Mouse (Mus musculus) liver, embryonic 12.5 days (tissue): ENCODE data around the gene Rdx. TPM values are rescaled to one million over a fixed set of nuclear protein-coding genes. Genes with fewer than 3 reads are reported as not detected.

Experiments used
- ATAC-seq: fragments of 200-750 bp; cut with Nextera tagmentation; 2 replicates; pipeline ENCODE4 v1.8.0; 2017; ENCODE audit warnings: moderate number of reproducible peaks, mild to moderate bottlenecking, moderate library complexity
- H3K27ac ChIP-seq: fragments of 300-500 bp; sonication (generic); 2 replicates; pipeline ENCODE4 v1.5.1; 2016; ENCODE audit warnings: mild to moderate bottlenecking
- H3K27me3 ChIP-seq: fragments of 300-500 bp; sonication (generic); replicated peaks from 2 replicates; pipeline ENCODE4 v1.6.1; 2016; ENCODE audit warnings: mild to moderate bottlenecking, moderate library complexity
- H3K36me3 ChIP-seq: fragments of 300-500 bp; sonication (generic); 2 replicates; pipeline ENCODE4 v1.6.1; 2016; ENCODE audit warnings: mild to moderate bottlenecking, moderate library complexity
- H3K4me1 ChIP-seq: fragments of 300-500 bp; sonication (generic); 2 replicates; pipeline ENCODE4 v1.6.1; 2016
- H3K4me2 ChIP-seq: fragments of 300-500 bp; sonication (generic); 2 replicates; pipeline ENCODE4 v1.6.1; 2016; ENCODE audit warnings: mild to moderate bottlenecking, moderate library complexity
- H3K4me3 ChIP-seq: fragments of 300-500 bp; sonication (generic); 2 replicates; pipeline ENCODE4 v1.5.1; 2016; ENCODE audit warnings: mild to moderate bottlenecking, moderate library complexity
- H3K9ac ChIP-seq: fragments of 300-500 bp; sonication (generic); 2 replicates; pipeline ENCODE4 v1.6.1; 2016; ENCODE audit warnings: mild to moderate bottlenecking, moderate library complexity
- H3K9me3 ChIP-seq: fragments of 300-500 bp; sonication (generic); replicated peaks from 2 replicates; pipeline ENCODE4 v1.6.1; 2016; ENCODE audit warnings: mild to moderate bottlenecking, moderate library complexity
- WGBS: fragments of 180-500 bp; shearing (Covaris S2); methylation state at CpG from one replicate; pipeline ENCODE4 v1.1.7; 2016; ENCODE audit not compliant: insufficient replicate concordance; 5-methylcytosine and 5-hydroxymethylcytosine counted together
- polyA plus RNA-seq: library from polyadenylated mRNA; unstranded; fragments of >200 nt; fragmentation: Nextera tagmentation; extraction: Ambion mirVana; gene quantifications from 2 replicates; pipeline ENCODE4 v1.2.1, GENCODE M21; 2016

Rdx gene
- polyA plus RNA-seq, 1 experiment from 2014 or later, result 91.0 TPM

- Histone ChIP-seq H3K4me2 (no peak overlapping the region), H3K9me3 (no peaks in the 10 kb centered on the region), H3K4me1 (peaks cover 20% of the 10 kb centered on the region), H3K9ac (no peak overlapping the region), H3K36me3 (0 out of 2 replicates have a peak, but pooled peaks cover 2% of the 10 kb centered on the region), H3K27me3 (peaks cover 5% of the 10 kb centered on the region; the same call in 1 of the 2 replicates), H3K4me3 (no peak overlapping the region), H3K27ac (no peak overlapping the region)
- 23% methylated on average over 1 of the region's 1 CpGs for WGBS
- ATAC-seq, result no peak
Observed at GRCm38 (mm10) chr9:52097386-52097785, 50.4 kb downstream of the Rdx start.

- 0% methylated on average over 7 of the region's 7 CpGs for whole genome bisulfite sequencing
- peaks cover 21% of the 10 kb centered on the region for H3K4me1 ChIP-seq
- peaks cover 5% of the 10 kb centered on the region; the same call in 1 of the 2 replicates for H3K27me3 ChIP-seq
- ATAC-seq, result peak; percentile 40; the same call in 1 of the 2 replicates
- H3K9ac ChIP-seq, result no peak overlapping the region
- H3K27ac ChIP-seq, result no peak overlapping the region
- H3K9me3 ChIP-seq, result no peaks in the 10 kb centered on the region
- H3K4me3 ChIP-seq, result no peak overlapping the region
- H3K36me3 ChIP-seq, result no peaks in the 10 kb centered on the region
- H3K4me2 ChIP-seq, result no peak overlapping the region
Observed at GRCm38 (mm10) chr9:52098600-52098999, 51.6 kb downstream of the Rdx start.

GRCm38 (mm10) chr9:52100426-52100825, 53.5 kb downstream of the Rdx start:
- H3K36me3 ChIP-seq, result no peaks in the 10 kb centered on the region
- peaks cover 5% of the 10 kb centered on the region; the same call in 1 of the 2 replicates for H3K27me3 ChIP-seq
- H3K9ac ChIP-seq, result no peak overlapping the region
- ATAC-seq, result no peak
- no peak overlapping the region for H3K4me2 ChIP-seq
- H3K4me3 ChIP-seq, result no peak overlapping the region
- no peak overlapping the region for H3K27ac ChIP-seq
- 86% methylated on average over 14 of the region's 14 CpGs for WGBS
- H3K9me3 ChIP-seq, result no peaks in the 10 kb centered on the region
- H3K4me1 ChIP-seq, result peaks cover 29% of the 10 kb centered on the region

GRCm38 (mm10) chr9:52102060-52102844, 55.3 kb downstream of the Rdx start:
- 69% methylated on average over 13 of the region's 13 CpGs for WGBS
- Histone ChIP-seq H3K9me3 (no peaks in the 10 kb centered on the region), H3K27me3 (peaks cover 4% of the 10 kb centered on the region; the same call in 1 of the 2 replicates), H3K4me2 (no peak overlapping the region), H3K27ac (no peak overlapping the region), H3K4me1 (peaks cover 29% of the 10 kb centered on the region), H3K36me3 (no peaks in the 10 kb centered on the region), H3K4me3 (no peak overlapping the region), H3K9ac (no peak overlapping the region)
- ATAC-seq, result no peak

GRCm38 (mm10) chr9:52103448-52104224, 56.7 kb downstream of the Rdx start:
- no peak overlapping the region for H3K4me3 ChIP-seq
- no peaks in the 10 kb centered on the region for H3K9me3 ChIP-seq
- H3K27me3 ChIP-seq, result no peaks in the 10 kb centered on the region
- H3K36me3 ChIP-seq, result no peaks in the 10 kb centered on the region
- peak overlapping the region; percentile 35; the same call in 1 of the 2 replicates for H3K4me2 ChIP-seq
- H3K27ac ChIP-seq, result peak overlapping the region; percentile 73
- H3K4me1 ChIP-seq, result peaks cover 29% of the 10 kb centered on the region
- ATAC-seq, result peak; percentile 79
- WGBS, result 51% methylated on average over 9 of the region's 9 CpGs
- no peak overlapping the region for H3K9ac ChIP-seq

GRCm38 (mm10) chr9:52104225-52104615, 57.2 kb downstream of the Rdx start:
- WGBS, result 67% methylated on average over 8 of the region's 8 CpGs
- H3K27ac ChIP-seq, result peak overlapping the region; percentile 73
- H3K4me2 ChIP-seq, result peak overlapping the region; percentile 35

GRCm38 (mm10) chr9:52105423-52105822, 58.5 kb downstream of the Rdx start:
- H3K36me3 ChIP-seq, result no peaks in the 10 kb centered on the region
- H3K4me1 ChIP-seq, result peaks cover 34% of the 10 kb centered on the region
- H3K9me3 ChIP-seq, result no peaks in the 10 kb centered on the region
- no peak for ATAC-seq
- no peak overlapping the region for H3K27ac ChIP-seq
- H3K4me3 ChIP-seq, result no peak overlapping the region
- no peaks in the 10 kb centered on the region for H3K27me3 ChIP-seq
- H3K4me2 ChIP-seq, result no peak overlapping the region
- 75% methylated on average over 6 of the region's 6 CpGs for WGBS
- no peak overlapping the region for H3K9ac ChIP-seq

More at GRCm38 (mm10) chr9:52104225-52104615, 57.2 kb downstream of the Rdx start:
- no peak overlapping the region for H3K9ac ChIP-seq
- peaks cover 29% of the 10 kb centered on the region for H3K4me1 ChIP-seq
- H3K4me3 ChIP-seq, result no peak overlapping the region
- H3K27me3 ChIP-seq, result no peaks in the 10 kb centered on the region
- 0 out of 2 replicates have a peak, but pooled peaks have one; percentile 19 for ATAC-seq
- no peaks in the 10 kb centered on the region for H3K9me3 ChIP-seq
- H3K36me3 ChIP-seq, result no peaks in the 10 kb centered on the region

- Histone ChIP-seq H3K36me3 (no peaks in the 10 kb centered on the region), H3K4me2 (no peak overlapping the region), H3K9me3 (no peaks in the 10 kb centered on the region), H3K4me1 (peaks cover 42% of the 10 kb centered on the region), H3K4me3 (no peak overlapping the region), H3K9ac (no peak overlapping the region), H3K27ac (no peak overlapping the region), H3K27me3 (no peaks in the 10 kb centered on the region)
- no peak for ATAC-seq
- 62% methylated on average over 3 of the region's 3 CpGs for WGBS
Observed at GRCm38 (mm10) chr9:52107161-52107560, 60.2 kb downstream of the Rdx start.

GRCm38 (mm10) chr9:52110738-52111137, 63.8 kb downstream of the Rdx start:
- H3K27ac ChIP-seq, result no peak overlapping the region
- H3K9ac ChIP-seq, result no peak overlapping the region
- no peak overlapping the region for H3K4me2 ChIP-seq
- WGBS, result 37% methylated on average over 3 of the region's 3 CpGs
- H3K9me3 ChIP-seq, result no peaks in the 10 kb centered on the region
- H3K27me3 ChIP-seq, result no peaks in the 10 kb centered on the region
- no peak for ATAC-seq
- peaks cover 4% of the 10 kb centered on the region for H3K36me3 ChIP-seq
- H3K4me3 ChIP-seq, result no peak overlapping the region
- peaks cover 13% of the 10 kb centered on the region for H3K4me1 ChIP-seq

- ATAC-seq, result no peak
- H3K27me3 ChIP-seq, result no peaks in the 10 kb centered on the region
- 78% methylated on average over 5 of the region's 5 CpGs for whole genome bisulfite sequencing
Observed at GRCm38 (mm10) chr9:52113091-52113490, 66.1 kb downstream of the Rdx start.

GRCm38 (mm10) chr9:52119212-52119611, 72.2 kb downstream of the Rdx start:
- Histone ChIP-seq H3K9me3 (no peaks in the 10 kb centered on the region), H3K36me3 (peaks cover 20% of the 10 kb centered on the region), H3K4me1 (no peaks in the 10 kb centered on the region), H3K4me2 (no peak overlapping the region), H3K27me3 (no peaks in the 10 kb centered on the region), H3K4me3 (no peak overlapping the region), H3K27ac (no peak overlapping the region), H3K9ac (no peak overlapping the region)
- ATAC-seq, result no peak
- 71% methylated on average over 4 of the region's 4 CpGs for WGBS

More at GRCm38 (mm10) chr9:52113091-52113490, 66.1 kb downstream of the Rdx start:
- H3K9ac ChIP-seq, result no peak overlapping the region
- H3K36me3 ChIP-seq, result peaks cover 15% of the 10 kb centered on the region
- no peak overlapping the region for H3K4me3 ChIP-seq
- no peak overlapping the region for H3K4me2 ChIP-seq
- peaks cover 13% of the 10 kb centered on the region for H3K4me1 ChIP-seq
- no peak overlapping the region for H3K27ac ChIP-seq
- no peaks in the 10 kb centered on the region for H3K9me3 ChIP-seq

- no peak overlapping the region for H3K4me3 ChIP-seq
- no peak overlapping the region for H3K27ac ChIP-seq
- no peak overlapping the region for H3K9ac ChIP-seq
- H3K9me3 ChIP-seq, result no peaks in the 10 kb centered on the region
- no peaks in the 10 kb centered on the region for H3K4me1 ChIP-seq
- WGBS, result 85% methylated on average over 6 of the region's 6 CpGs
- peaks cover 5% of the 10 kb centered on the region; the same call in 1 of the 2 replicates for H3K36me3 ChIP-seq
- H3K4me2 ChIP-seq, result no peak overlapping the region
- ATAC-seq, result no peak
- H3K27me3 ChIP-seq, result no peaks in the 10 kb centered on the region
Observed at GRCm38 (mm10) chr9:52125225-52125624, 78.3 kb downstream of the Rdx start.
